Mouse (Mus musculus) embryonic facial prominence, embryonic 11.5 days (tissue): Measurements from ENCODE around the gene Pcnx3. TPM values are rescaled to one million over a fixed set of nuclear protein-coding genes. Genes with fewer than 3 reads are reported as not detected.

Experiments
- ATAC-seq: fragments of 200-750 bp; cut with Nextera tagmentation; replicated peaks from 2 replicates; pipeline ENCODE4 v1.8.0; 2017; ENCODE audit warnings: low read depth; ENCODE audit not compliant: insufficient number of reproducible peaks, low FRiP score, low TSS enrichment
- DNase-seq: peaks from one replicate; pipeline ENCODE4 v3.0.0-alpha.2; 2015; ENCODE audit warnings: low spot score
- H3K27ac ChIP-seq: fragments of 300-500 bp; sonication (generic); replicated peaks from 2 replicates; pipeline ENCODE4 v1.5.1; 2014; ENCODE audit warnings: mild to moderate bottlenecking, low read depth, low read length, control low read depth
- H3K27me3 ChIP-seq: fragments of 300-500 bp; sonication (generic); 2 replicates; pipeline ENCODE4 v1.6.1; 2014; ENCODE audit warnings: mild to moderate bottlenecking, low read length, moderate library complexity, mixed read lengths; ENCODE audit not compliant: control insufficient read depth, insufficient read depth
- H3K36me3 ChIP-seq: fragments of 300-500 bp; sonication (generic); replicated peaks from 2 replicates; pipeline ENCODE4 v1.6.1; 2014; ENCODE audit warnings: low read depth, mild to moderate bottlenecking, low read length, moderate library complexity, mixed read lengths; ENCODE audit not compliant: control insufficient read depth, insufficient read depth
- H3K4me1 ChIP-seq: fragments of 300-500 bp; sonication (generic); 2 replicates; pipeline ENCODE4 v1.6.1; 2014; ENCODE audit warnings: low read length, mixed read lengths; ENCODE audit not compliant: control insufficient read depth, insufficient read depth
- H3K4me2 ChIP-seq: fragments of 300-500 bp; sonication (generic); 2 replicates; pipeline ENCODE4 v1.6.1; 2014; ENCODE audit warnings: low read depth, mild to moderate bottlenecking, control low read depth, low read length, moderate library complexity
- H3K4me3 ChIP-seq: fragments of 300-500 bp; sonication (generic); 2 replicates; pipeline ENCODE4 v1.5.1; 2014; ENCODE audit warnings: low read depth, low read length, control low read depth
- H3K9ac ChIP-seq: fragments of 300-500 bp; sonication (generic); replicated peaks from 2 replicates; pipeline ENCODE4 v1.6.1; 2014; ENCODE audit warnings: mild to moderate bottlenecking, control low read depth, low read length
- H3K9me3 ChIP-seq: fragments of 300-500 bp; sonication (generic); replicated peaks from 2 replicates; pipeline ENCODE4 v1.6.1; 2016; ENCODE audit warnings: mild to moderate bottlenecking, low read length, inconsistent platforms, mixed read lengths; ENCODE audit not compliant: control insufficient read depth
- WGBS: fragments of 180-500 bp; shearing (Covaris S2); extraction: QIAGEN DNeasy Blood & Tissue Kit; methylation state at CpG from one replicate; pipeline ENCODE4 v1.1.7; 2014; 5-methylcytosine and 5-hydroxymethylcytosine counted together
- polyA plus RNA-seq: library from polyadenylated mRNA; unstranded; fragments of >200 nt; fragmentation: Nextera tagmentation; extraction: Ambion mirVana; gene quantifications from 2 replicates; pipeline ENCODE4 v1.2.1, GENCODE M21; 2014

The Pcnx3 gene
- polyA plus RNA-seq, 1 experiment from 2014 or later, result 17.5 TPM

GRCm38 (mm10) chr19:5651502-5652274, 37.0 kb downstream of the Pcnx3 start:
- ATAC-seq, result no peak
- no peak for DNase-seq
- Histone ChIP-seq H3K27ac (no peak overlapping the region), H3K9ac (no peak overlapping the region), H3K36me3 (no peaks in the 10 kb centered on the region), H3K9me3 (no peaks in the 10 kb centered on the region), H3K4me1 (peaks cover 5% of the 10 kb centered on the region; the same call in 1 of the 2 replicates), H3K4me3 (no peak overlapping the region), H3K27me3 (peaks cover 8% of the 10 kb centered on the region), H3K4me2 (no peak overlapping the region)
- WGBS, result 62% methylated on average over 11 of the region's 13 CpGs

- DNase-seq, result no peak
- no peak for ATAC-seq
- Histone ChIP-seq H3K27ac (peak overlapping the region; percentile 60), H3K4me2 (peak overlapping the region; percentile 54), H3K27me3 (peaks cover 2% of the 10 kb centered on the region), H3K9me3 (no peaks in the 10 kb centered on the region), H3K36me3 (no peaks in the 10 kb centered on the region; the same call in 1 of the 2 replicates), H3K9ac (peak overlapping the region; percentile 59), H3K4me3 (peak overlapping the region; percentile 21; the same call in 1 of the 2 replicates), H3K4me1 (peaks cover 5% of the 10 kb centered on the region; the same call in 1 of the 2 replicates)
- 70% methylated on average over 6 of the region's 6 CpGs for WGBS
Observed at GRCm38 (mm10) chr19:5649298-5649741, 39.4 kb downstream of the Pcnx3 start.

GRCm38 (mm10) chr19:5648401-5649297, 40.1 kb downstream of the Pcnx3 start:
- peaks cover 3% of the 10 kb centered on the region; the same call in 1 of the 2 replicates for H3K4me1 ChIP-seq
- H3K4me2 ChIP-seq, result peak overlapping the region; percentile 54
- peak overlapping the region; percentile 59 for H3K9ac ChIP-seq
- no peaks in the 10 kb centered on the region; the same call in 1 of the 2 replicates for H3K36me3 ChIP-seq
- H3K9me3 ChIP-seq, result no peaks in the 10 kb centered on the region
- peak; percentile 77 for ATAC-seq
- no peaks in the 10 kb centered on the region for H3K27me3 ChIP-seq
- DNase-seq, result peak; percentile 89
- WGBS, result 8% methylated on average over 26 of the region's 26 CpGs
- H3K4me3 ChIP-seq, result peak overlapping the region; percentile 21
- peak overlapping the region; percentile 60 for H3K27ac ChIP-seq

- no peak overlapping the region for H3K9ac ChIP-seq
- H3K4me3 ChIP-seq, result no peak overlapping the region
- H3K4me2 ChIP-seq, result no peak overlapping the region
- H3K9me3 ChIP-seq, result no peaks in the 10 kb centered on the region
- no peak for DNase-seq
- 92% methylated on average over 6 of the region's 6 CpGs for WGBS
- H3K36me3 ChIP-seq, result no peaks in the 10 kb centered on the region; the same call in 1 of the 2 replicates
- no peaks in the 10 kb centered on the region for H3K27me3 ChIP-seq
- ATAC-seq, result no peak
- 0 out of 2 replicates have a peak, but pooled peaks cover 3% of the 10 kb centered on the region for H3K4me1 ChIP-seq
- H3K27ac ChIP-seq, result no peak overlapping the region
Observed at GRCm38 (mm10) chr19:5647791-5648190, 40.9 kb downstream of the Pcnx3 start.

GRCm38 (mm10) chr19:5646731-5647330, 41.9 kb downstream of the Pcnx3 start:
- no peak overlapping the region for H3K9ac ChIP-seq
- H3K4me2 ChIP-seq, result no peak overlapping the region
- 88% methylated on average over 8 of the region's 8 CpGs for WGBS
- no peak overlapping the region for H3K27ac ChIP-seq
- ATAC-seq (no peak), DNase-seq (no peak)
- no peaks in the 10 kb centered on the region for H3K27me3 ChIP-seq
- no peaks in the 10 kb centered on the region for H3K9me3 ChIP-seq
- no peak overlapping the region for H3K4me3 ChIP-seq
- no peaks in the 10 kb centered on the region; the same call in 1 of the 2 replicates for H3K36me3 ChIP-seq
- 0 out of 2 replicates have a peak, but pooled peaks cover 3% of the 10 kb centered on the region for H3K4me1 ChIP-seq

GRCm38 (mm10) chr19:5645280-5645679, 43.4 kb downstream of the Pcnx3 start:
- 98% methylated on average over 9 of the region's 9 CpGs for WGBS
- no peaks in the 10 kb centered on the region for H3K27me3 ChIP-seq
- no peaks in the 10 kb centered on the region for H3K9me3 ChIP-seq
- H3K36me3 ChIP-seq, result peaks cover 7% of the 10 kb centered on the region
- 0 out of 2 replicates have a peak, but pooled peaks cover 3% of the 10 kb centered on the region for H3K4me1 ChIP-seq
- no peak overlapping the region for H3K9ac ChIP-seq
- H3K4me2 ChIP-seq, result no peak overlapping the region
- H3K27ac ChIP-seq, result no peak overlapping the region
- ATAC-seq, result no peak
- no peak for DNase-seq
- no peak overlapping the region for H3K4me3 ChIP-seq

GRCm38 (mm10) chr19:5641641-5642040, 47.1 kb downstream of the Pcnx3 start:
- Histone ChIP-seq H3K4me2 (no peak overlapping the region), H3K9ac (no peak overlapping the region), H3K36me3 (peaks cover 7% of the 10 kb centered on the region), H3K4me1 (peaks cover 5% of the 10 kb centered on the region), H3K9me3 (no peaks in the 10 kb centered on the region), H3K4me3 (no peak overlapping the region), H3K27me3 (no peaks in the 10 kb centered on the region), H3K27ac (no peak overlapping the region)
- 92% methylated on average over 8 of the region's 8 CpGs for WGBS
- ATAC-seq, result no peak
- no peak for DNase-seq
